Mouse (Mus musculus) liver, adult (tissue): ENCODE measurements around the gene Mcub.

Experiments
- GATA4 ChIP-seq: IDR thresholded peaks from 2 replicates; pipeline ENCODE4 v1.6.1; 2014; ENCODE audit warnings: mild to moderate bottlenecking, low read length; ENCODE audit not compliant: insufficient replicate concordance

Gene Mcub

GRCm38 (mm10) chr3:129970529-129971515 lies 816 bp upstream of the Mcub start:
- TF ChIP-seq GATA4 = no peak

- no peak for TF ChIP-seq GATA4
Measured at GRCm38 (mm10) chr3:129969031-129969430, 975 bp downstream of the Mcub start.

- TF ChIP-seq GATA4 = no peak
Measured at GRCm38 (mm10) chr3:129967874-129968273, 2.1 kb downstream of the Mcub start.

- no peak for TF ChIP-seq GATA4
Measured at GRCm38 (mm10) chr3:129964681-129965080, 5.3 kb downstream of the Mcub start.

- TF ChIP-seq GATA4 = no peak
Measured at GRCm38 (mm10) chr3:129962533-129962932, 7.5 kb downstream of the Mcub start.

- no peak for TF ChIP-seq GATA4
Measured at GRCm38 (mm10) chr3:129953296-129953695, 16.7 kb downstream of the Mcub start.

GRCm38 (mm10) chr3:129949158-129949773 lies 20.7 kb downstream of the Mcub start:
- no peak for TF ChIP-seq GATA4

GRCm38 (mm10) chr3:129948359-129948758 lies 21.6 kb downstream of the Mcub start:
- no peak for TF ChIP-seq GATA4

- TF ChIP-seq GATA4 = no peak
Measured at GRCm38 (mm10) chr3:129946217-129946914, 23.6 kb downstream of the Mcub start.

GRCm38 (mm10) chr3:129943813-129944212 lies 26.2 kb downstream of the Mcub start:
- no peak for TF ChIP-seq GATA4

- no peak for TF ChIP-seq GATA4
Measured at GRCm38 (mm10) chr3:129941291-129941690, 28.7 kb downstream of the Mcub start.

- TF ChIP-seq GATA4 = no peak
Measured at GRCm38 (mm10) chr3:129940780-129941179, 29.2 kb downstream of the Mcub start.

GRCm38 (mm10) chr3:129939058-129939457 lies 30.9 kb downstream of the Mcub start:
- TF ChIP-seq GATA4 = no peak

GRCm38 (mm10) chr3:129937848-129938247 lies 32.2 kb downstream of the Mcub start:
- TF ChIP-seq GATA4 = no peak

GRCm38 (mm10) chr3:129936561-129936960 lies 33.4 kb downstream of the Mcub start:
- TF ChIP-seq GATA4 = no peak

GRCm38 (mm10) chr3:129932443-129932842 lies 37.6 kb downstream of the Mcub start:
- no peak for TF ChIP-seq GATA4

GRCm38 (mm10) chr3:129930213-129930778 lies 39.7 kb downstream of the Mcub start:
- no peak for TF ChIP-seq GATA4
